Mouse (Mus musculus) midbrain, postnatal 0 days (tissue): ENCODE data around the gene Zdhhc6. TPM values are rescaled to one million over a fixed set of nuclear protein-coding genes. Genes with fewer than 3 reads are reported as not detected.

ENCODE experiments used
- ATAC-seq: fragments of 200-750 bp; cut with Nextera tagmentation; 2 replicates; pipeline ENCODE4 v1.8.0; 2017; ENCODE audit warnings: moderate number of reproducible peaks, mild to moderate bottlenecking, moderate TSS enrichment, moderate library complexity; ENCODE audit not compliant: low FRiP score
- DNase-seq: peaks from one replicate; pipeline ENCODE4 v3.0.0-alpha.2; 2015; ENCODE audit warnings: low spot score
- H3K27ac ChIP-seq: fragments of 300-500 bp; sonication (generic); 2 replicates; pipeline ENCODE4 v1.5.1; 2014; ENCODE audit warnings: low read depth, mild to moderate bottlenecking, low read length, mixed read lengths
- H3K27me3 ChIP-seq: fragments of 300-500 bp; sonication (generic); 2 replicates; pipeline ENCODE4 v1.6.1; 2014; ENCODE audit warnings: low read length, control low read depth, mixed read lengths; ENCODE audit not compliant: insufficient read depth
- H3K36me3 ChIP-seq: fragments of 300-500 bp; sonication (generic); 2 replicates; pipeline ENCODE4 v1.6.1; 2014; ENCODE audit warnings: low read length, control low read depth, mixed read lengths; ENCODE audit not compliant: insufficient read depth
- H3K4me1 ChIP-seq: fragments of 300-500 bp; sonication (generic); 2 replicates; pipeline ENCODE4 v1.6.1; 2014; ENCODE audit warnings: mild to moderate bottlenecking, control low read depth, antibody characterized with exemption, low read length, mixed read lengths; ENCODE audit not compliant: insufficient read depth
- H3K4me2 ChIP-seq: fragments of 300-500 bp; sonication (generic); 2 replicates; pipeline ENCODE4 v1.6.1; 2014; ENCODE audit warnings: low read depth, mild to moderate bottlenecking, low read length, mixed read lengths; ENCODE audit not compliant: poor library complexity, severe bottlenecking
- H3K4me3 ChIP-seq: fragments of 300-500 bp; sonication (generic); 2 replicates; pipeline ENCODE4 v1.5.1; 2014; ENCODE audit warnings: low read depth, mild to moderate bottlenecking, low read length, moderate library complexity
- H3K9ac ChIP-seq: fragments of 300-500 bp; sonication (generic); replicated peaks from 2 replicates; pipeline ENCODE4 v1.6.1; 2014; ENCODE audit warnings: mild to moderate bottlenecking, low read length, moderate library complexity, mixed read lengths; ENCODE audit not compliant: poor library complexity, severe bottlenecking
- H3K9me3 ChIP-seq: fragments of 300-500 bp; sonication (generic); 2 replicates; pipeline ENCODE4 v1.6.1; 2016; ENCODE audit warnings: low read length, control low read depth
- CTCF ChIP-seq: IDR thresholded peaks from 2 replicates; pipeline ENCODE4 v1.5.1; 2016; ENCODE audit warnings: antibody characterized with exemption, mild to moderate bottlenecking
- WGBS: fragments of 180-500 bp; shearing (Covaris S2); extraction: QIAGEN DNeasy Blood & Tissue Kit; methylation state at CpG from one replicate; pipeline ENCODE4 v1.1.7; 2014; 5-methylcytosine and 5-hydroxymethylcytosine counted together
- polyA plus RNA-seq: library from polyadenylated mRNA; unstranded; fragments of >200 nt; fragmentation: Nextera tagmentation; extraction: Ambion mirVana; gene quantifications from 2 replicates; pipeline ENCODE4 v1.2.1, GENCODE M21; 2015
- total RNA-seq: library from RNA; depleted of rRNA; stranded (reverse); fragments of >200 nt; gene quantifications from 2 replicates; pipeline ENCODE4 v1.2.3, GENCODE M21; 2014

Zdhhc6 gene
- total and polyA plus RNA-seq, 2 experiments from 2014 or later, result 41.4 to 48.1 TPM

- TF ChIP-seq CTCF, result peak; percentile 96
- H3K4me1 ChIP-seq, result no peaks in the 10 kb centered on the region
- 90% methylated on average over 8 of the region's 8 CpGs for WGBS
- peaks cover 27% of the 10 kb centered on the region for H3K36me3 ChIP-seq
- H3K9me3 ChIP-seq, result no peaks in the 10 kb centered on the region
- DNase-seq (peak; percentile 85), ATAC-seq (peak; percentile 58; the same call in 1 of the 2 replicates)
- H3K9ac ChIP-seq, result no peak overlapping the region; the same call in 1 of the 2 replicates
- H3K4me3 ChIP-seq, result no peak overlapping the region
- no peaks in the 10 kb centered on the region for H3K27me3 ChIP-seq
- no peak overlapping the region for H3K27ac ChIP-seq
- no peak overlapping the region for H3K4me2 ChIP-seq
Measured at GRCm38 (mm10) chr19:55332641-55333268, 16.9 kb upstream of the Zdhhc6 start.

DNA sequence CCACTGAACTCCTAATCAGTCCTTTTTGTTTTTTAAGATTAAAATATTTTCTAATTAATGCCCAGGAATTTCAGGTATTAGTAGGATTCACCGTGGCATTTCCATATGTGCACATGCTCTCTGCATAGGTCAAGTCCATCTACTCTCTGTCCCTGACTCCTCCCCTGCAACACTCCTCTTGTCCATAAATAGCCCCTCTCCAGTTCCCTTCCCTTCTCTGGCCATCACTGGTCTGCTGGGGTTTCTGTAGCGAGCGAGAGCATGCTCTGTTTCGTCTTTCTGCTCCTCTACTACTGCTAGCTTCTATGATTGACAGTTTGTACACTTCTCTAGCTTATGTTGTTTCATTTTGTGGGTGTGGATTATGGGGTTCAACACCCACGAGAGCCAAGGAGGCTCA is 15.9 kb upstream of the Zdhhc6 start:
- WGBS, result 90% methylated on average over 5 of the region's 5 CpGs
- H3K4me1 ChIP-seq, result no peaks in the 10 kb centered on the region
- no peak overlapping the region for H3K27ac ChIP-seq
- no peak for TF ChIP-seq CTCF
- H3K4me2 ChIP-seq, result no peak overlapping the region
- H3K9ac ChIP-seq, result no peak overlapping the region
- H3K9me3 ChIP-seq, result no peaks in the 10 kb centered on the region
- H3K36me3 ChIP-seq, result peaks cover 27% of the 10 kb centered on the region
- no peak for ATAC-seq
- no peak for DNase-seq
- H3K4me3 ChIP-seq, result no peak overlapping the region
- no peaks in the 10 kb centered on the region for H3K27me3 ChIP-seq

- WGBS, result 93% methylated on average over 4 of the region's 4 CpGs
- ATAC-seq (no peak), DNase-seq (no peak)
- Histone ChIP-seq H3K4me1 (no peaks in the 10 kb centered on the region), H3K9ac (no peak overlapping the region), H3K9me3 (no peaks in the 10 kb centered on the region), H3K4me3 (no peak overlapping the region), H3K4me2 (no peak overlapping the region), H3K27me3 (no peaks in the 10 kb centered on the region), H3K36me3 (peaks cover 41% of the 10 kb centered on the region), H3K27ac (no peak overlapping the region)
- TF ChIP-seq CTCF, result no peak
Measured at GRCm38 (mm10) chr19:55327510-55327909, 11.7 kb upstream of the Zdhhc6 start.

DNA sequence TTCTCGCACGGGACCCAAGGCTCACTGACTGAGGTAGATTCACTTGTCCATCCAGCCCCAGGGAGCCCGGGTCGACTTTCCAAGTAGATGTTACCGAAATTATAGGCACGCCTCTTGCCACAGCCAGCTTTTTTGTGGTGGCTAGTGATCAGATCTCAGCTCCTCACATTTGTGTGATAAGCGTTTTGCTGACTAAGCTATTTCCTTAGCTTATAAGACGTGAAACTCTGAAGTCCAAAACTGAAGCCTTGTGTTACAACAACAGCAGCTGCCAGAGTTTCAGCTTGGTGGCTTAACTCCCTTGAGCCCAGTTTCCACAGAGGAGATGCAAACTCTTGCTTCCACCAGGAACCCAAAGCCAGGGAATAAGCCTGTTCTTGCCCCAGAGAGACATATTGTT is 6.8 kb upstream of the Zdhhc6 start:
- Histone ChIP-seq H3K27me3 (no peaks in the 10 kb centered on the region), H3K9me3 (no peaks in the 10 kb centered on the region), H3K4me3 (no peak overlapping the region), H3K9ac (no peak overlapping the region), H3K36me3 (peaks cover 15% of the 10 kb centered on the region; the same call in 1 of the 2 replicates), H3K4me1 (no peaks in the 10 kb centered on the region), H3K4me2 (no peak overlapping the region), H3K27ac (no peak overlapping the region)
- no peak for TF ChIP-seq CTCF
- no peak for ATAC-seq
- WGBS, result 95% methylated on average over 8 of the region's 8 CpGs
- DNase-seq, result no peak

DNA sequence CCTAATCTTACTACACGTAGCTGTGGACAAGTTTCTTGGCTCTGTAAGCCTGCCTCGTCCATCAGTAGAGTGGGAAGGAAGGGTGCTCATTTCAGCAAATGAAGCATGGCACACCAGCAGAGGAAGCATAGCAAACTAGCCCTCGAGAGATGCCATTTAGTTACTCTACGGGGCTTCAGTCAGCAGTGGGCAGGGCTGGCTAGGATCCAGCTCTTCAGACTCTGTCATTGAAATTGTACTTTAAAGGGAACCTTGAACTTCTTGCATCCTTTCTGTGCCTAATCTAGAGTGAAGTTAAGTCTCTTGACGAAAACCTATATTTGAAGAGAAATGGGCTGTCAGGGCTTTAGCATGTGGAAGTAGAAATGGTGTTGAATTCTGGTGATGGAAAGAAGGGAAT is 3.7 kb upstream of the Zdhhc6 start:
- peaks cover 11% of the 10 kb centered on the region; the same call in 1 of the 2 replicates for H3K36me3 ChIP-seq
- no peak overlapping the region for H3K4me3 ChIP-seq
- DNase-seq (no peak), ATAC-seq (no peak)
- TF ChIP-seq CTCF, result no peak
- no peak overlapping the region for H3K27ac ChIP-seq
- 73% methylated on average over 5 of the region's 5 CpGs for WGBS
- H3K4me1 ChIP-seq, result peaks cover 9% of the 10 kb centered on the region; the same call in 1 of the 2 replicates
- no peak overlapping the region for H3K4me2 ChIP-seq
- H3K9me3 ChIP-seq, result no peaks in the 10 kb centered on the region
- no peaks in the 10 kb centered on the region for H3K27me3 ChIP-seq
- H3K9ac ChIP-seq, result no peak overlapping the region

GRCm38 (mm10) chr19:55319036-55319435 is 3.2 kb upstream of the Zdhhc6 start:
- ATAC-seq (no peak), DNase-seq (no peak)
- no peaks in the 10 kb centered on the region for H3K9me3 ChIP-seq
- no peak overlapping the region for H3K27ac ChIP-seq
- no peak overlapping the region for H3K4me3 ChIP-seq
- H3K27me3 ChIP-seq, result no peaks in the 10 kb centered on the region
- no peak for TF ChIP-seq CTCF
- no peak overlapping the region for H3K4me2 ChIP-seq
- WGBS, result 78% methylated on average over 3 of the region's 3 CpGs
- peaks cover 7% of the 10 kb centered on the region; the same call in 1 of the 2 replicates for H3K36me3 ChIP-seq
- H3K9ac ChIP-seq, result no peak overlapping the region
- H3K4me1 ChIP-seq, result peaks cover 9% of the 10 kb centered on the region; the same call in 1 of the 2 replicates
